Mouse (Mus musculus) C2C12 (cell line): ENCODE measurements around the gene St3gal3.

Experiments used
- CTCF ChIP-seq: IDR thresholded peaks from one replicate; pipeline ENCODE4 v1.5.1; 2011; ENCODE audit not compliant: control insufficient read depth, insufficient read depth, insufficient read length
- USF1 ChIP-seq: IDR thresholded peaks from one replicate; pipeline ENCODE4 v1.6.1; 2011; ENCODE audit warnings: low read depth, mild to moderate bottlenecking, control low read depth, moderate library complexity

DNA sequence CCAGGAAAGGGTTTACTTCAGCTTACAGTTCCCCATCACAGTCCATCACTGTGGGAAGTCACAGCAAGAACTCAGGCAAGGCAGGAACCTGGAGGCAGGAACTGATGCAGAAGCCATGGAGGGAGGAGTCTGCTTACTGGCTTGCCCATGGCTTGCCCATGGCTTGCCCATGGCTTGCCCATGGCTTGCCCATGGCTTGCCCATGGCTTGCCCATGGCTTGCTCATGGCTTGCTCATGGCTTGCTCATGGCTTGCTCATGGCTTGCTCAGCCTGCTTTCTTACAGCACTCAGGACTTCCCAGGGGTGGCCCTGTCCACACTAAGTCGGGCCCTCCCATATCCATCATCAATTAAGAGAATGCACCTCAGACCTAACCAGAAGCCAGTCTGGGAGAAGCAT is 58.1 kb downstream of the St3gal3 start:
- TF ChIP-seq CTCF (no peak), USF1 (no peak)
